In the genomic region with DNA sequence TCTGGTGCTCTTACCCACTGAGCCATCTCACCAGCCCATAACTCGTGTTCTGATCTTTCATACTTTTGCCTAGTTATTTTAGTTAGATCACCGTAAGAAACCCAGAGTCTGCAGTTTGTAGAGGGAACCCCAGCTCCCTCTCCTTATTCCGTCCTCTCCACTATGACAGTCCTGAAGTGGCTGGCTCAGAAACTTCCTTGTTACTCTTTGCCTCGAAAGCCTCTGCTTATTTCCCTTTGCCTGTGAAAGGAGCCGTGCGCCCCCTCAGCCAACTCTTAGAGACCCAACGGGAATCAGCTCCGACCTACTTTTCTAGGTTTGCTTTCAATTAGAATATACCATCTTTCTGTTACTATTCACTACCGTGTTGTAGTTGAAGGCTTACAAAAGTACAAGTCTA, we compare ENCODE assay signal across 16 mouse cellular contexts.
"Had no signal": no experiment of that assay in that cellular context is flagged by ENCODE, and none has a peak within 500 bp of the region (broad histone marks: within the 10 kb centered on the region; RNA-seq: fewer than 3 reads in every experiment).

No protein-coding gene starts in this region.

- H3K27me3 ChIP-seq: lung, embryonic 15.5 days; megakaryocyte, embryonic 14.5 days; midbrain, embryonic 12.5 days; neural tube, embryonic 12.5 days; stomach, embryonic 15.5 days had no signal

- H3K4me3 ChIP-seq: lung, embryonic 15.5 days; megakaryocyte, embryonic 14.5 days; midbrain, embryonic 12.5 days; neural tube, embryonic 12.5 days; stomach, embryonic 15.5 days had no signal

- H3K9ac ChIP-seq: lung, embryonic 15.5 days; midbrain, embryonic 12.5 days; neural tube, embryonic 12.5 days; stomach, embryonic 15.5 days had no signal

- H3K9me3 ChIP-seq: lung, embryonic 15.5 days; megakaryocyte, embryonic 14.5 days; midbrain, embryonic 12.5 days; neural tube, embryonic 12.5 days; stomach, embryonic 15.5 days had no signal

- H3K4me1 ChIP-seq: lung, embryonic 15.5 days; megakaryocyte, embryonic 14.5 days; stomach, embryonic 15.5 days had no signal

- DNase-seq: lung, adult 2 months; lung, postnatal 14 days; lung, postnatal 36 days; midbrain, embryonic 14.5 days; right cerebral cortex, postnatal 14 days; thymus, adult 2 months; thymus, postnatal 25 days; thymus, postnatal 4 days had no signal

- ATAC-seq: lung, postnatal 0 days had no signal

- H3K36me3 ChIP-seq: midbrain, embryonic 12.5 days; neural tube, embryonic 12.5 days; stomach, embryonic 15.5 days had no signal

- H3K4me2 ChIP-seq: lung, embryonic 15.5 days; midbrain, embryonic 12.5 days; neural tube, embryonic 12.5 days; stomach, embryonic 15.5 days had no signal

- H3K27ac ChIP-seq: lung, embryonic 15.5 days; macrophage; midbrain, embryonic 12.5 days; neural tube, embryonic 12.5 days; stomach, embryonic 15.5 days; stomach, postnatal 0 days had no signal
